Mouse (Mus musculus) stomach, postnatal 0 days (tissue): ENCODE results near the gene Caly.

ENCODE experiments used
- CTCF ChIP-seq: IDR thresholded peaks from 2 replicates; pipeline ENCODE4 v1.5.1; 2016; ENCODE audit warnings: antibody characterized with exemption, low read depth, mild to moderate bottlenecking, moderate library complexity
- EP300 ChIP-seq: optimal IDR thresholded peaks from 2 replicates; pipeline ENCODE3; 2016; ENCODE audit warnings: antibody characterized with exemption

- TF ChIP-seq CTCF (no peak), EP300 (no peak)
Observed at GRCm38 (mm10) chr7:140054124-140054523, 28.2 kb downstream of the Caly start.
